Mouse (Mus musculus): Measurements from ENCODE around the gene Zyg11b. TPM values are rescaled to one million over a fixed set of nuclear protein-coding genes. Genes with fewer than 3 reads are reported as not detected.

Gene Zyg11b
- total RNA-seq (2017) = 32.3 TPM in 2 replicates

DNA sequence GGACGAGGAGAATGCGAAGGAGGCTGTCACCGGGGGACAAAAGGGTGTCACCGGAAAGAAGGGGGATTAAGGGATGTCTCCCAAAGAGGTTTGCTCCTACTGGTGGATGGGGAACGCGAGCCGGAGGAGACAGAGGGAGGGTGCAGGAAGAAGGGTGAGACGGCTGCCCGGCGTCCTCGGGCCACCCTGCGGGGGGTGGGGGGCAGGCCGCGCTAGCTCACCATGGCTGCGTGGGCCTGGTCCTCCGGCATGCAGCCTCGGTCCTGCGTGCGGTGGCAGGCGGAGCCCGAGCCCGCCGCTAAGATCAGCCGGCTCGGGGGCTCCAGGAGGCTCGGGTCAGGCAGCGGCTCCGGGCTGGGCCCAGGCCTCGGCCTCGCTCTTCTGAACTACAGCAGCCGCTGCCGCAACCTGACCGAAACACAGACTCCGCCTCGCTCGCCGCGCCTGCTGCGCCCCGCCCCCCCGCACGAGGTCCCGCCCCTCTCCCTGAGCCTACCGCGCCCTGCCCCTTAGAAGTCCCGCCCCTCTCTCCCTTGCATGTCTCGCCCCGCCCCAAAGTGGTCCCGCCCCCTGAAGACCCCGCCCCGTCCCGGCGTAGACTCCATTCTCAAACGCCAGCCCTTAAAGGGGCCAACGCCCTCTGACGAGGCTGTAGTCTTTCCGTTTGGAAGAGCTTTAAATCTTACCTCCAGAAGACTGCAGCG lies at the start of gene Zyg11b:
TSS of gene Zyg11b (minus strand) at position 427 of the 704 bp plus-strand sequence.
- peak; percentile 90 to 92 for ATAC-seq (replicated peaks in 1 of 2; ENCODE audit: insufficient read depth in 1 of 2, low FRiP score in 2 of 2, low TSS enrichment in 1 of 2, low read depth in 1 of 2, poor library complexity in 2 of 2, severe bottlenecking in 2 of 2)

DNA sequence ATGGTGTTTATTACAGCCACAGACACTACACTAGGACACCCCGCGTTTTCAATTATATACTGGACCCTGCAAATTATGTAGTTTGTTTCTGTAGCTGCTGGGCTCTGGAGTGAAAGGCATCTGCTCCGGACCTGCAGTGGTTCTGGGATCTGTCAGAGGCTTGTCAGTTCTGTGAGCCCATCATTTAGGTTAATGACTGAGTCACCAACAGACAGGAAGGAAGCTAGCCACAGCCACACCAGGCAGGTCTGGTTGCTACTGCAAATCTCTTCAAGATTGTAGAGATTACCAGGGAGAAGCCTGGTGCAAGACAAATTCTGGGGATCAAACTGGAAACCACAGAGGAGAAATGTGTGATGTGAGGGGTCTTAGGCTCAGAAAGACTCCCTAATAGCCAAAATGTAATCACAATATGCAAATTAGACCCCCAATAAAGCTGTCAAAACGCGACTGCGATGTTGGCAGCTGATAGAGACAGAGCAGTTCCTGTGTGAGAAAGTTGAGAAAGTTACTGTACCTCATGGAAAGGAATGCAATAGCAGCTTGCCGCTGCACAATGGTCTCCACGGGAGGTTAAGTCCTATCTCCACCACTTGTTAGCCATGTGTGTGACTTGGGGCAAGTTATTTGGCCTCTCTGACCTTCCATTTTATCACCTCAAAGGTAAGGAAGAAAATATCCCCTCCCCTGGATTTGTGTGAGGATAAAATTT lies 49.1 kb upstream of the Zyg11b start:
- ATAC-seq (replicated peaks in 1 of 2; ENCODE audit: insufficient read depth in 1 of 2, low FRiP score in 2 of 2, low TSS enrichment in 1 of 2, low read depth in 1 of 2, poor library complexity in 2 of 2, severe bottlenecking in 2 of 2) = peak; percentile 26 to 50; a peak in 1 of 4 replicates

GRCm38 (mm10) chr4:108349064-108349463 lies 48.2 kb upstream of the Zyg11b start:
- no peak for ATAC-seq (replicated peaks in 1 of 2; ENCODE audit: insufficient read depth in 1 of 2, low FRiP score in 2 of 2, low TSS enrichment in 1 of 2, low read depth in 1 of 2, poor library complexity in 2 of 2, severe bottlenecking in 2 of 2)

- no peak for ATAC-seq (replicated peaks in 1 of 2; ENCODE audit: insufficient read depth in 1 of 2, low FRiP score in 2 of 2, low TSS enrichment in 1 of 2, low read depth in 1 of 2, poor library complexity in 2 of 2, severe bottlenecking in 2 of 2)
These were observed 47.5 kb upstream of the Zyg11b start for GRCm38 (mm10) chr4:108348256-108348875.

DNA sequence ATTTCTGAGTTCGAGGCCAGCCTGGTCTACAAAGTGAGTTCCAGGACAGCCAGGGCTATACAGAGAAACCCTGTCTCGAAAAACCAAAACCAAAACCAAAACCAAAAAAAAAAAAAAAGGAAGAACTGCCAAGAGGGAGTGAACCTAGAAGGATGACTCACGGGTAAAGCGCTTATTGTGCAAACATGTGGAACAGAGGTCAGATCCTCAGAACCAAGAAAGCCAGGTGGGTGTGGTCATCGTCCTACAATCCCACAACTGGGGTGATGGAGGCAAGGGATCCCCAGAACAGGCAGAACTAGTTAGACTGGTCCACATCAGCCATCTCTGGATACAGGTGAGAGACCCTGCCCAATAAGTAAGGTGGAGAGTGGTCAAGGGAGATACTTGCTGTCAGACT lies 46.2 kb upstream of the Zyg11b start:
- peak; percentile 60 to 74; a peak in 3 of 4 replicates for ATAC-seq (replicated peaks in 1 of 2; ENCODE audit: insufficient read depth in 1 of 2, low FRiP score in 2 of 2, low TSS enrichment in 1 of 2, low read depth in 1 of 2, poor library complexity in 2 of 2, severe bottlenecking in 2 of 2)

GRCm38 (mm10) chr4:108345826-108346225 lies 44.9 kb upstream of the Zyg11b start:
- ATAC-seq (replicated peaks in 1 of 2; ENCODE audit: insufficient read depth in 1 of 2, low FRiP score in 2 of 2, low TSS enrichment in 1 of 2, low read depth in 1 of 2, poor library complexity in 2 of 2, severe bottlenecking in 2 of 2) = no peak

DNA sequence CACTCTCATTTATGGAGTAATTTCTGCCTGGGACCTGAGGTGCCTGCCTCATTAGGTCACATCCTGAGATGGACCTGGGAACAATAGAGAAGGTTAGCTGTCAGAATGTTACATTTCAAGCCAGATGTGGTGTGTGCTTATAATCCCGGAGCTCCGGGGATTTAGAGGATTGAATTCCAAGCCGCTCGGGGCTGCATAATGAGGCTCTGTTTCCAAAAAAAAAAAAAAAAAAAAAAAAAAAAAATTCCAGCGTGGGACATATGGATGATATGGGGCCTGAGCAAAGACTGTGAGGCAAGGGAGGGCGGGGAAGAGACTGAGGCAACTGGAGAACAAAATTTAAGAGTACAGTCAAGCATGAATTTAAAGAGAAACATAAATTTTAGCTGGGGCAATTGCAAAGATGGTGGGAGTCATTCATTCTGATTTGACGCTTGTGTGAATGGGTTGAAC lies 43.8 kb upstream of the Zyg11b start:
- ATAC-seq (replicated peaks in 1 of 2; ENCODE audit: insufficient read depth in 1 of 2, low FRiP score in 2 of 2, low TSS enrichment in 1 of 2, low read depth in 1 of 2, poor library complexity in 2 of 2, severe bottlenecking in 2 of 2) = no peak

DNA sequence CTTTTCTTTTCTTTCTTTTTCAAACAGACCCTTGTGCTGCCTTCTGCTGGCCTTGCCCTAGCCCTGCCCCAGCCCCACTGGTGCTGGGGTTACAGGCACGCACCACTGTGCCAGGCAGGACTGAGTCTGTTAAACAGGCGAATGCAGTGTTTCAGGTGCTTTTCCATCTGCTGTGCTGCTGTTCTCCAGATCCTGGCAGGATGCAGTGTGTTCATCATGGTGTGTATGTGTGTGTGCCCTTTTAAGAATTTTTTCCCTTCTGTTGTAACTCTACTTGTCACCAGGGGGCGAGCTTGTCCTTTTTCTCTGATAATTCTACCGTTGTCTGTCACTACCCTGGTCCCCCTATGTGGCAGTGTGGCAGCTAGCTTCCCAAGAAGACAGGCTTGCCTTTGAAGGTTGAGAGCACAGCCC lies 38.4 kb upstream of the Zyg11b start:
- ATAC-seq (replicated peaks in 1 of 2; ENCODE audit: insufficient read depth in 1 of 2, low FRiP score in 2 of 2, low TSS enrichment in 1 of 2, low read depth in 1 of 2, poor library complexity in 2 of 2, severe bottlenecking in 2 of 2) = peak; percentile 85 to 86

GRCm38 (mm10) chr4:108338811-108339210 lies 37.9 kb upstream of the Zyg11b start:
- no peak for ATAC-seq (replicated peaks in 1 of 2; ENCODE audit: insufficient read depth in 1 of 2, low FRiP score in 2 of 2, low TSS enrichment in 1 of 2, low read depth in 1 of 2, poor library complexity in 2 of 2, severe bottlenecking in 2 of 2)

GRCm38 (mm10) chr4:108338321-108338733 lies 37.4 kb upstream of the Zyg11b start:
- no peak for ATAC-seq (replicated peaks in 1 of 2; ENCODE audit: insufficient read depth in 1 of 2, low FRiP score in 2 of 2, low TSS enrichment in 1 of 2, low read depth in 1 of 2, poor library complexity in 2 of 2, severe bottlenecking in 2 of 2)

GRCm38 (mm10) chr4:108337817-108338216 lies 36.9 kb upstream of the Zyg11b start:
- no peak for ATAC-seq (replicated peaks in 1 of 2; ENCODE audit: insufficient read depth in 1 of 2, low FRiP score in 2 of 2, low TSS enrichment in 1 of 2, low read depth in 1 of 2, poor library complexity in 2 of 2, severe bottlenecking in 2 of 2)

- ATAC-seq (replicated peaks in 1 of 2; ENCODE audit: insufficient read depth in 1 of 2, low FRiP score in 2 of 2, low TSS enrichment in 1 of 2, low read depth in 1 of 2, poor library complexity in 2 of 2, severe bottlenecking in 2 of 2) = no peak
These were observed 35.9 kb upstream of the Zyg11b start for GRCm38 (mm10) chr4:108336765-108337164.

DNA sequence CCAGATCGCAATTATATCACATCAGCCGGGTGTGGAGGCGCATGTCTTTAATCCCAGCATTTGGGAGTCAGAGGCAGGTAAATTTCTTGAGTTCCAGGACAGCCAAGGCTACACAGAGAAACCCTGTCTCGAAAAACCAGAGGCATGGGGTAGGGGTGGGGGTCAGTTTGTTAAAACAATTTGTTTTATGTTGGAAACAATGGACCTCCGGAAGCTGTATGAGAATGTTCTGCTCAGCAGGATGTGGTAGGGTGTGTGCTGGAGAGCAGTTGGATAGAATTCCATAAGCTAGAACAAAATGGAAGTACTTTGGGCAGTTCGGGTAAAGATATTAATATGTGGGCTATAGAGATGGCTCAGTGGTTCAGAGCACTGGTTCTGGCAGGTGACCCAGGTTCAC lies 34.5 kb upstream of the Zyg11b start:
- no peak for ATAC-seq (replicated peaks in 1 of 2; ENCODE audit: insufficient read depth in 1 of 2, low FRiP score in 2 of 2, low TSS enrichment in 1 of 2, low read depth in 1 of 2, poor library complexity in 2 of 2, severe bottlenecking in 2 of 2)

GRCm38 (mm10) chr4:108332041-108332440 lies 31.1 kb upstream of the Zyg11b start:
- ATAC-seq (replicated peaks in 1 of 2; ENCODE audit: insufficient read depth in 1 of 2, low FRiP score in 2 of 2, low TSS enrichment in 1 of 2, low read depth in 1 of 2, poor library complexity in 2 of 2, severe bottlenecking in 2 of 2) = no peak

- no peak for ATAC-seq (replicated peaks in 1 of 2; ENCODE audit: insufficient read depth in 1 of 2, low FRiP score in 2 of 2, low TSS enrichment in 1 of 2, low read depth in 1 of 2, poor library complexity in 2 of 2, severe bottlenecking in 2 of 2)
These were observed 28.9 kb upstream of the Zyg11b start for GRCm38 (mm10) chr4:108329840-108330239.

DNA sequence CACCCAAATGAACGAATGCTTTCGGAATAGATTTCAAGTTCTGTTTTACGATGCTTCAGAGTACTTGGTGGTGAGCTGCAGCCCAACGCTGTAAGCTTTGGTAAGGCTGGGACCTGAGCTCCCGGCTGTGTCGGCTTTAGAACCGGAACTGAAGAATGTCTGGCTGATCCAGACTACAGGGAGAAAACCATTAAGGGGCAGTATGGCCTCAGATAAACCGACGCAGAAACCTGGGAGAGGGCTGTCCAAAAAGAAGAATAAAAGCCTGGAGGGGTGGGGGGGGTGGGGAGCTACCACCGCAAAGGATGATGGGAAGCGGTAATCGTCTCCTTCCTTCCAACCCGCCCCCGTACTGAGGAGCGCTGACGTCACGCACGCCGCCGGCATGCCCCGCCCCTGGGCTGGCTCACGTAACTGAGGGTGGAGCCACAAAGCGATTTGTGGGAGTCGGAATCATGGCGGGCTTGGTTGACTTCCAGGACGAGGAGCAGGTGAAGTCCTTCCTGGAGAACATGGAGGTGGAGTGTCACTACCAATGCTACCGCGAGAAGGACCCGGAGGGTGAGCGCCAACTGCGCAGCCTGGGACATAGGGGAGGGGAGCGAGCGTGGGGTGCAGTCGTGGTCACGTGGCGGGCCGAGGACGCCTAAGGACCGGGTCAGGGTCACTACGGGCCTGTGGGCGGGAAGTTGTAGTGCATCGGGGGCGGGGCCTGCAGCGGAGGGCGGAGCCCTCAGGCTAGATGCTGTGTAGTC lies 27.0 kb upstream of the Zyg11b start, which contains the start of gene Coa7:
TSS of gene Coa7 (plus strand) at position 411 of the 755 bp plus-strand sequence.
- peak; percentile 91 to 94 for ATAC-seq (replicated peaks in 1 of 2; ENCODE audit: insufficient read depth in 1 of 2, low FRiP score in 2 of 2, low TSS enrichment in 1 of 2, low read depth in 1 of 2, poor library complexity in 2 of 2, severe bottlenecking in 2 of 2)

DNA sequence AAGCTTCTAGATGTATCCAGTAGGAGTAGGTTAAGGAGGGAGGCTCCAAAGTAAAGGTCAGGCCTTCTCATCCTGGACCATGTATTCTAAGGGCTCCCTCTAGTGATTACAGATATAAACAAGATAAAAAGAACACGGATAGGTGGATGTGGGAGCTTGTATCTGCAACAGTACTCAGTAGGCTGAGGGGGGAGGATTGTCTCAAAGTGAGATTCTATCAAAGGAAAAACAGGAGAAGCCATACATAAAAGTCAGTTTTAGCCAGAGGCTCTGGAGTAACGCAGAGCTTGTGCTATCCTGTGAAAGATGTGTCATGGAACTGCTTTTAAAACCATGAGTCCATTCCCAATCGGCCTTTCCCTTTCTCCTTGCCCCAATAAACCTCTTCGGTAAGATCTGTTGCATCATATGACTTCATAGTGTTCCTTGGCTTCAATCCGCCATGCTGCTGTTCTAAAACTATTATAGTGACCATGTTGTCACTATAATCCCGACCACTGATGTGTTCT lies 26.2 kb upstream of the Zyg11b start:
- 0 out of 4 replicates have a peak, but pooled peaks of 1 of the 2 experiments have one; percentile 5 for ATAC-seq (replicated peaks in 1 of 2; ENCODE audit: insufficient read depth in 1 of 2, low FRiP score in 2 of 2, low TSS enrichment in 1 of 2, low read depth in 1 of 2, poor library complexity in 2 of 2, severe bottlenecking in 2 of 2)
